Mouse (Mus musculus) heart, adult 8-10 months (tissue): ENCODE measurements around the gene Lst1. TPM values are rescaled to one million over a fixed set of nuclear protein-coding genes. Genes with fewer than 3 reads are reported as not detected.

Source experiments
- microRNA-seq: library from miRNA; unstranded; fragments of <30 nt; microRNA quantifications from one replicate; pipeline ENCODE4 v1.2.0, GENCODE M21; 2022
- total RNA-seq, 4 experiments: library from RNA; stranded (reverse); gene quantifications; 2 replicates each; pipeline ENCODE4 v1.2.4; 2022

Lst1 gene
- total RNA-seq, 4 experiments from 2014 or later, result 1.8 to 3.6 (median 2.6) TPM

Small RNA genes lying within 50 kb of the gene (microRNA-seq; reads per million reads assigned to microRNA genes)
- not detected for gene Mir6973a
- gene Mir6974, result not detected

Other genes starting within 250 kb of the Lst1 start
- 1 to 10 TPM; 1.4 to 5.5 (median 2.6) TPM for gene Hspa1b, start 229.2 kb downstream of the Lst1 start, total RNA-seq
- gene Gm20481, start 218.5 kb downstream of the Lst1 start, total RNA-seq, result not detected
- 1 to 10 TPM; 1.8 to 7.5 (median 3.6) TPM for gene Hspa1a, start 216.3 kb downstream of the Lst1 start, total RNA-seq
- gene Hspa1l, start 215.7 kb downstream of the Lst1 start, total RNA-seq, result 10 to 100 TPM in 2 of 4 experiments, 1 to 10 TPM in 2; 8.7 to 13.3 (median 11.0) TPM
- 10 to 100 TPM; 17.5 to 21.7 (median 17.9) TPM for gene Lsm2, start 206.6 kb downstream of the Lst1 start, total RNA-seq
- gene Vars, start 187.5 kb downstream of the Lst1 start, total RNA-seq, result 10 to 100 TPM; 28.3 to 31.4 (median 29.3) TPM
- gene Vwa7, start 171.9 kb downstream of the Lst1 start, total RNA-seq, result 10 to 100 TPM; 12.0 to 18.5 (median 16.6) TPM
- not detected for gene Sapcd1, start 160.4 kb downstream of the Lst1 start, total RNA-seq
- gene Msh5, start 141.7 kb downstream of the Lst1 start, total RNA-seq, result under 1 TPM in 2 of 4 experiments, not detected in 2; 0.33 to 0.56 TPM
- gene Clic1, start 138.5 kb downstream of the Lst1 start, total RNA-seq, result 10 to 100 TPM; 21.6 to 33.8 (median 30.0) TPM
- gene Ddah2, start 129.4 kb downstream of the Lst1 start, total RNA-seq, result 10 to 100 TPM; 13.5 to 22.7 (median 21.5) TPM
- not detected for gene Ly6g6c, start 123.1 kb downstream of the Lst1 start, total RNA-seq
- gene Mpig6b, start 122.3 kb downstream of the Lst1 start, total RNA-seq, result 1 to 10 TPM in 1 of 4 experiments, under 1 TPM in 3; 0.34 to 1.0 (median 0.85) TPM
- gene Ly6g6e, start 111.5 kb downstream of the Lst1 start, total RNA-seq, result not detected
- under 1 TPM in 3 of 4 experiments, not detected in 1; 0.69 to 0.95 (median 0.85) TPM for gene Ly6g6d, start 110.4 kb downstream of the Lst1 start, total RNA-seq
- under 1 TPM in 1 of 4 experiments, not detected in 3; 0.24 TPM for gene Ly6g6f, start 102.8 kb downstream of the Lst1 start, total RNA-seq
- 10 to 100 TPM; 60.7 to 64.8 (median 62.3) TPM for gene Abhd16a, start 99.2 kb downstream of the Lst1 start, total RNA-seq
- gene Ly6g5c, start 80.2 kb downstream of the Lst1 start, total RNA-seq, result not detected
- not detected for gene Ly6g5b, start 73.0 kb downstream of the Lst1 start, total RNA-seq
- 10 to 100 TPM in 1 of 4 experiments, 1 to 10 TPM in 3; 6.6 to 10.2 (median 8.2) TPM for gene Gpank1, start 67.0 kb downstream of the Lst1 start, total RNA-seq
- 100 to 1,000 TPM; 152 to 184 (median 155) TPM for gene Csnk2b, start 66.4 kb downstream of the Lst1 start, total RNA-seq
- gene D17H6S53E, start 62.1 kb downstream of the Lst1 start, total RNA-seq, result 10 to 100 TPM; 27.8 to 33.4 (median 30.3) TPM
- under 1 TPM in 1 of 4 experiments, not detected in 3; 0.26 TPM for gene Apom, start 56.4 kb downstream of the Lst1 start, total RNA-seq
- 100 to 1,000 TPM; 233 to 266 (median 242) TPM for gene Bag6, start 53.3 kb downstream of the Lst1 start, total RNA-seq
- 100 to 1,000 TPM; 130 to 143 (median 140) TPM for gene Prrc2a, start 23.5 kb downstream of the Lst1 start, total RNA-seq
- gene Aif1, start 12.4 kb downstream of the Lst1 start, total RNA-seq, result 1 to 10 TPM; 1.9 to 3.3 (median 2.4) TPM
- gene Ltb, start 6.0 kb upstream of the Lst1 start, total RNA-seq, result 1 to 10 TPM in 1 of 4 experiments, under 1 TPM in 3; 0.69 to 1.6 (median 0.80) TPM
- under 1 TPM; 0.25 to 0.97 (median 0.52) TPM for gene Tnf, start 13.6 kb upstream of the Lst1 start, total RNA-seq
- under 1 TPM in 1 of 4 experiments, not detected in 3; 0.44 TPM for gene Lta, start 16.9 kb upstream of the Lst1 start, total RNA-seq
- under 1 TPM in 1 of 4 experiments, not detected in 3; 0.72 TPM for gene Gm16181, start 32.4 kb upstream of the Lst1 start, total RNA-seq
- 1 to 10 TPM; 1.7 to 3.6 (median 1.9) TPM for gene Atp6v1g2, start 45.2 kb upstream of the Lst1 start, total RNA-seq
- 1 to 10 TPM; 8.2 to 9.4 (median 8.5) TPM for gene Nfkbil1, start 47.4 kb upstream of the Lst1 start, total RNA-seq
- 10 to 100 TPM; 76.7 to 92.1 (median 86.6) TPM for gene Ddx39b, start 53.3 kb upstream of the Lst1 start, total RNA-seq
- gene H2-D1, start 74.3 kb upstream of the Lst1 start, total RNA-seq, result 100 to 1,000 TPM; 108 to 169 (median 117) TPM
- gene H2-Q1, start 132.0 kb upstream of the Lst1 start, total RNA-seq, result 1 to 10 TPM in 3 of 4 experiments, under 1 TPM in 1; 0.53 to 1.5 (median 1.4) TPM
- 1 to 10 TPM in 2 of 4 experiments, under 1 TPM in 2; 0.84 to 1.3 (median 1.1) TPM for gene H2-Q2, start 153.8 kb upstream of the Lst1 start, total RNA-seq
- 10 to 100 TPM; 14.6 to 22.3 (median 16.7) TPM for gene H2-Q4, start 191.2 kb upstream of the Lst1 start, total RNA-seq
- 1 to 10 TPM; 3.8 to 8.0 (median 4.4) TPM for gene H2-Q6, start 236.4 kb upstream of the Lst1 start, total RNA-seq